ENCODE assay signal across 30 mouse cellular contexts in genomic region chr2:128680661-128681060, GRCm38 (mm10). TPM values are rescaled to one million over a fixed set of nuclear protein-coding genes. Genes with fewer than 3 reads are reported as not detected.
DNase-seq lines count a peak whose midpoint lies in the region; ATAC-seq and TF ChIP-seq lines count a peak whose summit lies in the region.
"Had no signal": no experiment of that assay in that cellular context is flagged by ENCODE, and none has a peak within 500 bp of the region (broad histone marks: within the 10 kb centered on the region; RNA-seq: fewer than 3 reads in every experiment).

No protein-coding gene starts in this region.

- ATAC-seq in heart, postnatal 0 days (ENCODE audit: insufficient read depth, low read depth) = no peak
- peak; percentile 89 for ATAC-seq in lung, embryonic 16.5 days (ENCODE audit: low read depth)
- ATAC-seq: activated CD4-positive, CD25-positive, alpha-beta regulatory T cell, adult 4 months; forebrain, postnatal 0 days; midbrain, embryonic 16.5 days had no signal

- TF ChIP-seq EP300 in heart, postnatal 0 days (IDR thresholded peaks at IDR 0.05; ENCODE audit: low read depth) = no peak
- TF ChIP-seq EP300 in heart, adult 2 months (IDR thresholded peaks at IDR 0.05; ENCODE audit: insufficient read depth, low read depth, low read length) = no peak

- no peak for TF ChIP-seq POLR2A in heart, adult 2 months (IDR thresholded peaks at IDR 0.05; ENCODE audit: insufficient read depth, low read depth, low read length)

- H3K9ac ChIP-seq in heart, postnatal 0 days (replicated peaks; ENCODE audit: low read depth, low read length) = no peak overlapping the region
- no peak overlapping the region for H3K9ac ChIP-seq in heart, adult 2 months (ENCODE audit: low read depth, low read length)
- no peak overlapping the region for H3K9ac ChIP-seq in lung, embryonic 16.5 days (ENCODE audit: low read length)
- H3K9ac ChIP-seq: embryonic facial prominence, embryonic 15.5 days; forebrain, embryonic 12.5 days; forebrain, postnatal 0 days; hindbrain, embryonic 14.5 days; neural tube, embryonic 12.5 days had no signal

- no peak overlapping the region for H3K27ac ChIP-seq in heart, postnatal 0 days (ENCODE audit: low read depth)
- no peak overlapping the region for H3K27ac ChIP-seq in heart, adult 2 months
- H3K27ac ChIP-seq in lung, embryonic 16.5 days (ENCODE audit: low read length) = no peak overlapping the region
- H3K27ac ChIP-seq: embryonic facial prominence, embryonic 10.5 days; embryonic facial prominence, embryonic 15.5 days; forebrain, embryonic 12.5 days; hindbrain, embryonic 14.5 days; neural tube, embryonic 12.5 days had no signal

- peak; percentile 43 for DNase-seq in heart, postnatal 0 days (ENCODE audit: low spot score)
- DNase-seq in heart, adult 2 months = no peak
- DNase-seq in NIH3T3 (ENCODE audit: low read depth) = peak; percentile 37
- peak; percentile 75 for DNase-seq in lung, postnatal 36 days
- DNase-seq in layer of hippocampus, adult 18-20 months (ENCODE audit: low spot score in 2 of 2) = no peak
- no peak for DNase-seq in thymus, postnatal 0 days (ENCODE audit: low spot score)
- no peak for DNase-seq in urinary bladder, adult 2 months (ENCODE audit: low spot score)
- DNase-seq: adrenal gland, adult 2 months; B cell, adult 2 months; cerebellum, adult 8-10 months; cerebellum, postnatal 25 days; forebrain, postnatal 0 days; gastrocnemius, postnatal 36 days; heart, postnatal 4 days; kidney, adult 18-20 months; kidney, postnatal 4 days; layer of hippocampus, postnatal 36 days; right cerebral cortex, adult 18-20 months; spleen, adult 18-20 months; thymus, adult 2 months; thymus, postnatal 4 days had no signal

- H3K79me2 ChIP-seq in heart, adult 2 months (replicated peaks; ENCODE audit: control insufficient read depth, insufficient read depth, low read length) = no peaks in the 10 kb centered on the region

- no peak overlapping the region for H3K4me2 ChIP-seq in heart, postnatal 0 days (ENCODE audit: low read depth, low read length)
- H3K4me2 ChIP-seq in lung, embryonic 16.5 days (ENCODE audit: low read depth, low read length) = no peak overlapping the region
- H3K4me2 ChIP-seq: embryonic facial prominence, embryonic 15.5 days; forebrain, embryonic 12.5 days; hindbrain, embryonic 14.5 days; midbrain, embryonic 11.5 days; neural tube, embryonic 12.5 days had no signal

- peaks cover 64% of the 10 kb centered on the region for H3K36me3 ChIP-seq in heart, postnatal 0 days (replicated peaks; ENCODE audit: control insufficient read depth, insufficient read depth, low read length)
- H3K36me3 ChIP-seq in heart, adult 2 months (ENCODE audit: control insufficient read depth, insufficient read depth, low read length) = peaks cover 7% of the 10 kb centered on the region
- H3K36me3 ChIP-seq in lung, embryonic 16.5 days (ENCODE audit: control insufficient read depth, insufficient read depth, low read length) = peaks cover 34% of the 10 kb centered on the region

- no peaks in the 10 kb centered on the region for H3K9me3 ChIP-seq in heart, postnatal 0 days (replicated peaks; ENCODE audit: control insufficient read depth, low read length)
- H3K9me3 ChIP-seq in lung, embryonic 16.5 days (ENCODE audit: control insufficient read depth, low read length) = no peaks in the 10 kb centered on the region
- H3K9me3 ChIP-seq: embryonic facial prominence, embryonic 10.5 days; embryonic facial prominence, embryonic 15.5 days; forebrain, embryonic 12.5 days; neural tube, embryonic 12.5 days had no signal

- H3K27me3 ChIP-seq in heart, postnatal 0 days (ENCODE audit: control insufficient read depth, insufficient read depth, low read length) = no peaks in the 10 kb centered on the region
- no peaks in the 10 kb centered on the region for H3K27me3 ChIP-seq in heart, adult 2 months (ENCODE audit: control insufficient read depth, insufficient read depth, low read length)
- no peaks in the 10 kb centered on the region for H3K27me3 ChIP-seq in lung, embryonic 16.5 days (ENCODE audit: control insufficient read depth, insufficient read depth, low read depth, low read length)
- H3K27me3 ChIP-seq: embryonic facial prominence, embryonic 15.5 days; forebrain, embryonic 12.5 days; neural tube, embryonic 12.5 days had no signal

- no peak overlapping the region for H3K4me3 ChIP-seq in heart, postnatal 0 days (ENCODE audit: low read depth, low read length)
- H3K4me3 ChIP-seq in heart, adult 2 months = no peak overlapping the region
- no peak overlapping the region for H3K4me3 ChIP-seq in lung, embryonic 16.5 days (ENCODE audit: low read length)
- H3K4me3 ChIP-seq: embryonic facial prominence, embryonic 10.5 days; embryonic facial prominence, embryonic 15.5 days; forebrain, embryonic 12.5 days; neural tube, embryonic 12.5 days had no signal

- intact Hi-C loops in heart, adult 2 months (cut with DNase I) = loop anchor here (5.0 kb wide), 1 partner anchor 63 kb away; no protein-coding TSS in a partner anchor

- H3K4me1 ChIP-seq in heart, postnatal 0 days (ENCODE audit: control insufficient read depth, insufficient read depth) = 0 out of 2 replicates have a peak, but pooled peaks cover 3% of the 10 kb centered on the region
- H3K4me1 ChIP-seq in heart, adult 2 months (ENCODE audit: control insufficient read depth, insufficient read depth, low read length) = no peaks in the 10 kb centered on the region; the same call in 1 of the 2 replicates
- peaks cover under 1% of the 10 kb centered on the region for H3K4me1 ChIP-seq in lung, embryonic 16.5 days (replicated peaks; ENCODE audit: control insufficient read depth, insufficient read depth, low read length)

- no peak for TF ChIP-seq CTCF in heart, postnatal 0 days (IDR thresholded peaks at IDR 0.05; ENCODE audit: low read depth)
- no peak for TF ChIP-seq CTCF in heart, adult 2 months (IDR thresholded peaks at IDR 0.05)

- 54% methylated on average over 4 of the region's 4 CpGs for WGBS in heart, postnatal 0 days
- 31% methylated on average over 4 of the region's 4 CpGs for WGBS in heart, adult 2 months
- 35% methylated on average over 4 of the region's 4 CpGs for WGBS in lung, embryonic 16.5 days

RNA-seq across cellular contexts. Expression of gene Anapc1, which starts 6.5 kb away (rescaled TPM):
- total RNA-seq in heart, postnatal 0 days (2014; rRNA removed; ENCODE audit: low replicate concordance) = 33.8 and 69.5 TPM in 2 replicates
- polyA plus RNA-seq in heart, postnatal 0 days (2015; fragmentation: Nextera tagmentation; extraction: Ambion mirVana) = 14.1 and 16.1 TPM in 2 replicates
- 10 to 100 TPM; 39.4 to 45.5 TPM for total RNA-seq in heart, adult 2 months (2021)
- 31.0 and 33.4 TPM in 2 replicates for polyA plus RNA-seq in heart, adult 2 months (2012; rRNA removed)
- polyA plus RNA-seq in lung, embryonic 16.5 days (2015; fragmentation: Nextera tagmentation; extraction: Ambion mirVana) = 56.8 and 60.7 TPM in 2 replicates
- 10 to 100 TPM; 59.9 to 63.2 TPM for total RNA-seq in layer of hippocampus, adult 18-20 months (2021)
- polyA plus RNA-seq in thymus, postnatal 0 days (2015; fragmentation: Nextera tagmentation; extraction: Ambion mirVana) = 35.4 and 35.9 TPM in 2 replicates
- polyA plus RNA-seq in urinary bladder, adult 2 months (2012; rRNA removed) = 40.3 and 45.9 TPM in 2 replicates

RNA-seq across cellular contexts. Expression of gene Mertk, which starts 18.1 kb away (rescaled TPM):
- total RNA-seq in heart, postnatal 0 days (2014; rRNA removed; ENCODE audit: low replicate concordance) = 4.6 and 6.1 TPM in 2 replicates
- polyA plus RNA-seq in heart, postnatal 0 days (2015; fragmentation: Nextera tagmentation; extraction: Ambion mirVana) = 2.3 TPM in 2 replicates
- 1 to 10 TPM; 4.0 to 6.5 TPM for total RNA-seq in heart, adult 2 months (2021)
- polyA plus RNA-seq in heart, adult 2 months (2012; rRNA removed) = 2.5 and 3.3 TPM in 2 replicates
- 7.8 and 9.2 TPM in 2 replicates for polyA plus RNA-seq in lung, embryonic 16.5 days (2015; fragmentation: Nextera tagmentation; extraction: Ambion mirVana)
- total RNA-seq in layer of hippocampus, adult 18-20 months (2021) = 10 to 100 TPM; 33.9 to 36.7 TPM
- polyA plus RNA-seq in thymus, postnatal 0 days (2015; fragmentation: Nextera tagmentation; extraction: Ambion mirVana) = 1.5 and 1.9 TPM in 2 replicates
- 6.8 and 10.0 TPM in 2 replicates for polyA plus RNA-seq in urinary bladder, adult 2 months (2012; rRNA removed)
- polyA plus RNA-seq: activated CD4-positive, CD25-positive, alpha-beta regulatory T cell, adult 4 months had no signal

Comparison
In these comparisons a context has a peak if more than half of its experiments do, and no peak if none do; other contexts are left out.
1. DNase-seq: peak in heart, postnatal 0 days (single experiment), NIH3T3 (single experiment) and lung, postnatal 36 days (single experiment); none in heart, adult 2 months (0 of 2), layer of hippocampus, adult 18-20 months (0 of 2), thymus, postnatal 0 days (single experiment) and urinary bladder, adult 2 months (single experiment).